Mouse (Mus musculus) liver, postnatal 0 days (tissue): ENCODE results near the gene Abat.

Experiments used
- CTCF ChIP-seq: sonication (generic); IDR thresholded peaks from 2 replicates; pipeline ENCODE4 v1.5.1; 2016; ENCODE audit warnings: antibody characterized with exemption, low read depth
- EP300 ChIP-seq: IDR thresholded peaks from 2 replicates; pipeline ENCODE4 v1.6.1; 2016; ENCODE audit warnings: antibody characterized with exemption, low read depth, mild to moderate bottlenecking

DNA sequence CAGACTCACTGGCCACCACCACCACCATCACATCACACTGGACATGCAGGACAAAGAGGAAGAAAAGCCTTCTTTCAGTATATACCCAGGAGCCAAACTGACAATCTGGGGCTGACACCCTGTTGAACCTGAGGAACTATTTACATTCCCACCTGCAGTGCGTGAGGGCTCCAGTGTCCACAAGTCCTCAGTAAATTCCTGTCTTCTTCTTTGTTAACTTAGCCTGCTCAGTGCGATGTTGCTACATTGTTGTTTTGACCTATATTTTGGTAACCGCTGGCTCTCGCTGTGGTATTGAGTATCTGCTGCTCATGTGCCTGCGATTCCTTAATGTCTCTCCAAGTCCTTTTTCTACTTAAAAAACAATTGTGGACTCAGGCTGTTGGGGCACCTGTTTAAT lies 7.3 kb downstream of the Abat start:
- TF ChIP-seq CTCF = no peak
- TF ChIP-seq EP300 = no peak
